Mouse (Mus musculus) brain, embryonic 14.5 days (tissue): ENCODE measurements around the gene Slc2a9.
A peak's percentile ranks its signal among the peaks of the same experiment; 100 is the strongest.

Source experiments
- CTCF ChIP-seq: fragments of 200-500 bp; IDR thresholded peaks from 2 replicates; pipeline ENCODE4 v1.5.1; 2012; ENCODE audit warnings: inconsistent platforms, mild to moderate bottlenecking, moderate library complexity, borderline replicate concordance; ENCODE audit not compliant: insufficient read depth, insufficient read length; ENCODE audit errors: extremely low read depth
- POLR2A ChIP-seq: fragments of 200-500 bp; IDR thresholded peaks from 2 replicates; pipeline ENCODE4 v1.6.1; 2012; ENCODE audit warnings: mild to moderate bottlenecking, inconsistent platforms, borderline replicate concordance; ENCODE audit not compliant: poor library complexity, insufficient read depth, insufficient read length, severe bottlenecking; ENCODE audit errors: extremely low read depth

- TF ChIP-seq POLR2A (no peak), CTCF (peak; percentile 82)
These were observed 32.9 kb downstream of the Slc2a9 start for GRCm38 (mm10) chr5:38469891-38470578.
